Mouse (Mus musculus) colon, adult 2 months (tissue): Measurements from ENCODE around the gene Olfr473. TPM values are rescaled to one million over a fixed set of nuclear protein-coding genes. Genes with fewer than 3 reads are reported as not detected.

Experiments used
- polyA plus RNA-seq: library from polyadenylated mRNA; depleted of rRNA; stranded (reverse); fragments of >200 nt; gene quantifications from 2 replicates; pipeline ENCODE4 v1.2.3, GENCODE M21; 2012; rRNA removed

The Olfr473 gene
- polyA plus RNA-seq, result not detected in 2 replicates

DNA sequence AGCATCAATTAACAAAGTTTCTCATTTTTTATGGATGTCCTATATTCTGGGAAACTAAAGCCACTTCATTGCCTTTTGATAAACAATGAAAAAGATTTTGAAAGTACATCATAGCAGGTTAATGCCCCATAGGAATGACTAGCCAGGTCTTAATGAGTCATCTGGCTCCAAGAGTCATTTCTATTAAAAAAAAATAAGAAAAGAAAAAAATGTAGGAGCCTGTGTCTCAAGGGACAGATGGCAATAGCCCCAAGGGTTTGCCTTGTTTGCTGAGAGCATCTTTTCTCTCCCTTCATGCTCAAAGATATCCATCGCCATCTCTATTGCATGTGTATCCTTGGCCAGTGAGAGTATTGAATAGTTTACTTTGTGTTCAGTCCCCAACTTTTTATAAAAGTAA, at the start of gene Olfr473:
Olfr473 (plus strand) TSS at position 301 of the 400 bp plus-strand sequence.

DNA sequence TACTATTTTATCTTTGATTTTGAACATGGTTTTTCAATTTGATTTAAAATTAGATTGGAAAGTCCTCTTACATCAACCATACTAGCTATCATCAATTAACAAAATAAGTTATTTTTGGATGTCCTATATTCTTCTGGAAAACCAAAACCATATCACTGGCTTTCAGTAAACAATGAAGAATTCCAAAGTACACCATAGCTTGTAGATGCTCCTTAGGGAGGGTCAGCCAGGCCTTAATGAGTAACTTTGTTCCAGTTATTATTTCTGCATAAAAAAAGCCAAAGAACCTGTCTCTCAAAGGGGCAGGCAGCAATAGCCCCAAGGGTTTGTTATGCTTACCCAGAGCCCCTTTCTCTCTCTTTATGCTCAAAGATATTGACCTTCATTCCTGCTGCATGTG, 32.6 kb upstream of the Olfr473 start, which contains the start of gene Olfr472:
Olfr472 (plus strand) TSS at position 301 of the 400 bp plus-strand sequence.

DNA sequence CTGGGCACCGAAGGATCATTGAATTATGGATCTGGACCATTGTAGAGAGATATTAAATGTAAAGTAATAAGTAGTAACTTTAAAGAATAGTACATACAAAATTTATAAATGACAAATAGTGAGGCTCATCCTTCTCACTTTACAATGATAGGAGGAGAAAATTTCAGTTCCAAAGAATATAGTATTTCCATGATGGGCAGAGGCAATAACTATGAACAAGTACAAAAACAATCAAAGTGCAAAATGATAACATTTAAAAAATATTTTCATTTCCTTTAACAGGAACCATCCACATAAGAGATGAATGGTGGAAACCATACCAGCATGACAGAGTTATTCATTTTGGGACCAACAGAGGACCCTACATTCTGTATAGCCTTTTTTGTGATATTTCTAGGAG, 24.1 kb downstream of the Olfr473 start, which contains the start of gene Olfr474:
Olfr474 (plus strand) TSS at position 301 of the 400 bp plus-strand sequence.

DNA sequence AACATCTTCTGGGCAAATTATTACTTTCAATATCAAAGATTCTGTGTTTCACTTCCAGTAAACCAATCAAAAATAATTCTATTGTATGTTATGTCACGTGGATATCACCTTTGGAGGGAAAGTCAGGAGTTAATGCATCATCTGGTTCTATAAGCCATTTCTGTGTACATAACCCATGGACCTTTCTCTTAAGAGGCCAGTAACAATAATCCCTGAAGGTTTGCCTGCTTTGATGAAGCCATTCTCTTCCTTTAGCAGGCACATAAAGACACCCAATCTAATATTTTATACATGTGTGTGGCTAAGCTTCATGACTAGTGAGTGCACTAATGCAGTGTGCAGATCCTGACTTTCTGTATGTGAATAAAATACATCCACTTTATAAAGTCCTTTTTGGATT, 34.3 kb downstream of the Olfr473 start, which contains the start of gene Olfr476:
Olfr476 (plus strand) TSS at position 301 of the 400 bp plus-strand sequence.

Other genes starting within 250 kb of the Olfr473 start
- gene Cyb5r2, start 172.4 kb upstream of the Olfr473 start, polyA plus RNA-seq, result not detected in 2 replicates
- gene Ovch2, start 129.2 kb upstream of the Olfr473 start, polyA plus RNA-seq, result not detected in 2 replicates
- not detected in 2 replicates for gene Olfr467, start 118.2 kb upstream of the Olfr473 start, polyA plus RNA-seq
- not detected in 2 replicates for gene Olfr469, start 104.9 kb upstream of the Olfr473 start, polyA plus RNA-seq
- gene Olfr470, start 83.0 kb upstream of the Olfr473 start, polyA plus RNA-seq, result not detected in 2 replicates
- not detected in 2 replicates for gene Olfr472, start 32.5 kb upstream of the Olfr473 start, polyA plus RNA-seq
- not detected in 2 replicates for gene Olfr474, start 24.2 kb downstream of the Olfr473 start, polyA plus RNA-seq
- gene Olfr476, start 34.4 kb downstream of the Olfr473 start, polyA plus RNA-seq, result not detected in 2 replicates
- not detected in 2 replicates for gene Olfr477, start 56.2 kb downstream of the Olfr473 start, polyA plus RNA-seq
- gene Olfr478, start 103.5 kb downstream of the Olfr473 start, polyA plus RNA-seq, result not detected in 2 replicates
- gene Olfr479, start 120.2 kb downstream of the Olfr473 start, polyA plus RNA-seq, result not detected in 2 replicates
- not detected in 2 replicates for gene Olfr480, start 136.9 kb downstream of the Olfr473 start, polyA plus RNA-seq
- gene Olfr481, start 149.4 kb downstream of the Olfr473 start, polyA plus RNA-seq, result not detected in 2 replicates
- not detected in 2 replicates for gene Olfr482, start 167.1 kb downstream of the Olfr473 start, polyA plus RNA-seq
- not detected in 2 replicates for gene Olfr483, start 170.4 kb downstream of the Olfr473 start, polyA plus RNA-seq
- not detected in 2 replicates for gene Olfr484, start 197.0 kb downstream of the Olfr473 start, polyA plus RNA-seq
- gene Olfr485, start 229.4 kb downstream of the Olfr473 start, polyA plus RNA-seq, result not detected in 2 replicates
- gene Olfr486, start 242.3 kb downstream of the Olfr473 start, polyA plus RNA-seq, result not detected in 2 replicates